Mouse (Mus musculus): ENCODE data around the gene Rexo2. TPM values are rescaled to one million over a fixed set of nuclear protein-coding genes. Genes with fewer than 3 reads are reported as not detected.
"Not testable (repeated sequence)": the region's sequence is repeated elsewhere in the genome, so short reads cannot be mapped to it uniquely, and the experiment has no call there.

The Rexo2 gene
- polyA plus RNA-seq, 1 experiment from 2014 or later = 88.6 TPM

GRCm38 (mm10) chr9:48476236-48477165 lies 3.9 kb downstream of the Rexo2 start:
- 87% methylated on average over 10 of the region's 10 CpGs for WGBS
- Histone ChIP-seq H3K4me2 (replicated peaks; ENCODE audit: low read depth, low read length) (no peak overlapping the region), H3K9me3 (ENCODE audit: control insufficient read depth, low read length) (no peaks in the 10 kb centered on the region)

GRCm38 (mm10) chr9:48474367-48474766 lies 6.1 kb downstream of the Rexo2 start:
- ATAC-seq (ENCODE audit: low FRiP score, low TSS enrichment) = no peak
- H3K36me3 ChIP-seq (ENCODE audit: control insufficient read depth, insufficient read depth, low read length) = peaks cover 18% of the 10 kb centered on the region; the same call in 1 of the 2 replicates
- H3K27me3 ChIP-seq (ENCODE audit: control insufficient read depth, insufficient read depth, low read length) = no peaks in the 10 kb centered on the region
- no peak overlapping the region for H3K27ac ChIP-seq (ENCODE audit: low read depth, low read length)
- no peak overlapping the region for H3K9ac ChIP-seq (ENCODE audit: low read depth, low read length)
- no peak overlapping the region for H3K4me3 ChIP-seq (ENCODE audit: low read length)
- WGBS = 94% methylated on average over 9 of the region's 9 CpGs
- H3K4me2 ChIP-seq (replicated peaks; ENCODE audit: low read depth, low read length) = no peak overlapping the region
- H3K9me3 ChIP-seq (ENCODE audit: control insufficient read depth, low read length) = no peaks in the 10 kb centered on the region
- no peaks in the 10 kb centered on the region; the same call in 1 of the 2 replicates for H3K4me1 ChIP-seq (ENCODE audit: control insufficient read depth, insufficient read depth, low read length)

More at GRCm38 (mm10) chr9:48476236-48477165, 3.9 kb downstream of the Rexo2 start:
- H3K4me3 ChIP-seq (ENCODE audit: low read length) = no peak overlapping the region
- peaks cover 11% of the 10 kb centered on the region; the same call in 1 of the 2 replicates for H3K36me3 ChIP-seq (ENCODE audit: control insufficient read depth, insufficient read depth, low read length)
- H3K27ac ChIP-seq (ENCODE audit: low read depth, low read length) = no peak overlapping the region
- ATAC-seq (ENCODE audit: low FRiP score, low TSS enrichment) = no peak
- H3K27me3 ChIP-seq (ENCODE audit: control insufficient read depth, insufficient read depth, low read length) = no peaks in the 10 kb centered on the region
- H3K9ac ChIP-seq (ENCODE audit: low read depth, low read length) = no peak overlapping the region
- peaks cover 4% of the 10 kb centered on the region for H3K4me1 ChIP-seq (ENCODE audit: control insufficient read depth, insufficient read depth, low read length)

- Histone ChIP-seq H3K4me2 (replicated peaks; ENCODE audit: low read depth, low read length) (no peak overlapping the region), H3K9ac (ENCODE audit: low read depth, low read length) (no peak overlapping the region), H3K4me3 (ENCODE audit: low read length) (no peak overlapping the region), H3K27me3 (ENCODE audit: control insufficient read depth, insufficient read depth, low read length) (no peaks in the 10 kb centered on the region), H3K27ac (ENCODE audit: low read depth, low read length) (no peak overlapping the region), H3K9me3 (ENCODE audit: control insufficient read depth, low read length) (no peaks in the 10 kb centered on the region), H3K4me1 (ENCODE audit: control insufficient read depth, insufficient read depth, low read length) (no peaks in the 10 kb centered on the region; the same call in 1 of the 2 replicates), H3K36me3 (ENCODE audit: control insufficient read depth, insufficient read depth, low read length) (peaks cover 18% of the 10 kb centered on the region; the same call in 1 of the 2 replicates)
- no peak for ATAC-seq (ENCODE audit: low FRiP score, low TSS enrichment)
- WGBS = 94% methylated on average over 12 of the region's 12 CpGs
Measured at GRCm38 (mm10) chr9:48473131-48473530, 7.3 kb downstream of the Rexo2 start.

GRCm38 (mm10) chr9:48472441-48473025 lies 7.9 kb downstream of the Rexo2 start:
- no peak overlapping the region for H3K4me3 ChIP-seq (ENCODE audit: low read length)
- H3K9me3 ChIP-seq (ENCODE audit: control insufficient read depth, low read length) = no peaks in the 10 kb centered on the region
- H3K4me1 ChIP-seq (ENCODE audit: control insufficient read depth, insufficient read depth, low read length) = no peaks in the 10 kb centered on the region; the same call in 1 of the 2 replicates
- H3K27me3 ChIP-seq (ENCODE audit: control insufficient read depth, insufficient read depth, low read length) = no peaks in the 10 kb centered on the region
- WGBS = 93% methylated on average over 15 of the region's 15 CpGs
- H3K9ac ChIP-seq (ENCODE audit: low read depth, low read length) = no peak overlapping the region
- ATAC-seq (ENCODE audit: low FRiP score, low TSS enrichment) = no peak
- H3K27ac ChIP-seq (ENCODE audit: low read depth, low read length) = no peak overlapping the region
- H3K4me2 ChIP-seq (replicated peaks; ENCODE audit: low read depth, low read length) = no peak overlapping the region
- peaks cover 23% of the 10 kb centered on the region; the same call in 1 of the 2 replicates for H3K36me3 ChIP-seq (ENCODE audit: control insufficient read depth, insufficient read depth, low read length)

- H3K4me3 ChIP-seq (ENCODE audit: low read length); H3K9ac ChIP-seq (ENCODE audit: low read depth, low read length); H3K9me3 ChIP-seq (ENCODE audit: control insufficient read depth, low read length); H3K27ac ChIP-seq (ENCODE audit: low read depth, low read length); ATAC-seq (ENCODE audit: low FRiP score, low TSS enrichment); H3K27me3 ChIP-seq (ENCODE audit: control insufficient read depth, insufficient read depth, low read length); H3K4me2 ChIP-seq (replicated peaks; ENCODE audit: low read depth, low read length); H3K4me1 ChIP-seq (ENCODE audit: control insufficient read depth, insufficient read depth, low read length): not testable (repeated sequence)
- WGBS = 97% methylated on average over 5 of the region's 5 CpGs
- peaks cover 12% of the 10 kb centered on the region; the same call in 1 of the 2 replicates for H3K36me3 ChIP-seq (ENCODE audit: control insufficient read depth, insufficient read depth, low read length)
Measured at GRCm38 (mm10) chr9:48467471-48467870, 13.0 kb downstream of the Rexo2 start.

- H3K4me2 ChIP-seq (replicated peaks; ENCODE audit: low read depth, low read length) = no peak overlapping the region
- no peak overlapping the region for H3K27ac ChIP-seq (ENCODE audit: low read depth, low read length)
- peaks cover 12% of the 10 kb centered on the region; the same call in 1 of the 2 replicates for H3K36me3 ChIP-seq (ENCODE audit: control insufficient read depth, insufficient read depth, low read length)
- H3K4me1 ChIP-seq (ENCODE audit: control insufficient read depth, insufficient read depth, low read length) = no peaks in the 10 kb centered on the region
- H3K4me3 ChIP-seq (ENCODE audit: low read length) = no peak overlapping the region
- H3K27me3 ChIP-seq (ENCODE audit: control insufficient read depth, insufficient read depth, low read length) = no peaks in the 10 kb centered on the region
- H3K9ac ChIP-seq (ENCODE audit: low read depth, low read length) = no peak overlapping the region
- WGBS = 66% methylated on average over 3 of the region's 3 CpGs
- no peak for ATAC-seq (ENCODE audit: low FRiP score, low TSS enrichment)
- peaks cover 3% of the 10 kb centered on the region; the same call in 1 of the 2 replicates for H3K9me3 ChIP-seq (ENCODE audit: control insufficient read depth, low read length)
Measured at GRCm38 (mm10) chr9:48466804-48467203, 13.6 kb downstream of the Rexo2 start.

GRCm38 (mm10) chr9:48465671-48466070 lies 14.8 kb downstream of the Rexo2 start:
- Histone ChIP-seq H3K36me3 (ENCODE audit: control insufficient read depth, insufficient read depth, low read length) (peaks cover 7% of the 10 kb centered on the region; the same call in 1 of the 2 replicates), H3K4me3 (ENCODE audit: low read length) (no peak overlapping the region), H3K4me2 (replicated peaks; ENCODE audit: low read depth, low read length) (no peak overlapping the region), H3K9me3 (ENCODE audit: control insufficient read depth, low read length) (peaks cover 3% of the 10 kb centered on the region; the same call in 1 of the 2 replicates), H3K9ac (ENCODE audit: low read depth, low read length) (no peak overlapping the region), H3K27ac (ENCODE audit: low read depth, low read length) (no peak overlapping the region), H3K27me3 (ENCODE audit: control insufficient read depth, insufficient read depth, low read length) (no peaks in the 10 kb centered on the region), H3K4me1 (ENCODE audit: control insufficient read depth, insufficient read depth, low read length) (no peaks in the 10 kb centered on the region)
- no peak for ATAC-seq (ENCODE audit: low FRiP score, low TSS enrichment)
- WGBS = 95% methylated on average over 3 of the region's 3 CpGs

- Histone ChIP-seq H3K4me3 (ENCODE audit: low read length) (no peak overlapping the region), H3K4me1 (ENCODE audit: control insufficient read depth, insufficient read depth, low read length) (no peaks in the 10 kb centered on the region), H3K36me3 (ENCODE audit: control insufficient read depth, insufficient read depth, low read length) (no peaks in the 10 kb centered on the region), H3K4me2 (replicated peaks; ENCODE audit: low read depth, low read length) (no peak overlapping the region), H3K27ac (ENCODE audit: low read depth, low read length) (no peak overlapping the region), H3K9me3 (ENCODE audit: control insufficient read depth, low read length) (peaks cover 3% of the 10 kb centered on the region; the same call in 1 of the 2 replicates), H3K9ac (ENCODE audit: low read depth, low read length) (no peak overlapping the region), H3K27me3 (ENCODE audit: control insufficient read depth, insufficient read depth, low read length) (no peaks in the 10 kb centered on the region)
- no peak for ATAC-seq (ENCODE audit: low FRiP score, low TSS enrichment)
- 55% methylated on average over 3 of the region's 3 CpGs for WGBS
Measured at GRCm38 (mm10) chr9:48461545-48461944, 18.9 kb downstream of the Rexo2 start.

- no peak overlapping the region for H3K4me3 ChIP-seq (ENCODE audit: low read length)
- H3K27me3 ChIP-seq (ENCODE audit: control insufficient read depth, insufficient read depth, low read length) = no peaks in the 10 kb centered on the region
- no peak overlapping the region for H3K9ac ChIP-seq (ENCODE audit: low read depth, low read length)
- no peaks in the 10 kb centered on the region for H3K36me3 ChIP-seq (ENCODE audit: control insufficient read depth, insufficient read depth, low read length)
- H3K4me1 ChIP-seq (ENCODE audit: control insufficient read depth, insufficient read depth, low read length) = no peaks in the 10 kb centered on the region
- ATAC-seq (ENCODE audit: low FRiP score, low TSS enrichment) = no peak
- no peak overlapping the region for H3K27ac ChIP-seq (ENCODE audit: low read depth, low read length)
- no peak overlapping the region for H3K4me2 ChIP-seq (replicated peaks; ENCODE audit: low read depth, low read length)
- WGBS = 92% methylated on average over 8 of the region's 8 CpGs
- peaks cover 3% of the 10 kb centered on the region; the same call in 1 of the 2 replicates for H3K9me3 ChIP-seq (ENCODE audit: control insufficient read depth, low read length)
Measured at GRCm38 (mm10) chr9:48460720-48461119, 19.7 kb downstream of the Rexo2 start.

All from kidney, embryonic 14.5 days (tissue).